Mouse (Mus musculus): ENCODE results near the gene Lekr1.

Gene Lekr1

DNA sequence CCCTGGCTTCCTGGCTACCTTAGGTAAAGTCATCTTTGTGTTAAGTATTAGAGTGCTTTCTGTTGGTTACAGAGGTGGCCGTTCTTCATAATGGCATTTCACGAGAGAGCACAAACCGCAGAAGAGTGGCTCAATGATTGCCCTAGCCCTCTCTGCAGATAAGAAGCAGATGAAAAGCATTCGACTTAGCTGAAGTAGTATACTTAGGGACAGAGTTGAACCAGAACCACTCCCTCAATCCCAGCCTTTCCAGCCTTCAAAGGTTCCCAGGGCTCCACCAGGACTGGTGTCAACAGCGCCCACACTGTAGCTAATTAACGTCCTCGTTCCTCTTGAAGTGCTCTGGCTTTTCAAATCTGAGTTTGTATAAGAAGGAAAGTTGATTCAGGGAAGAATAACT lies 166.4 kb downstream of the Lekr1 start:
- DNase-seq (ENCODE audit: low spot score in 2 of 2): no peak

DNA sequence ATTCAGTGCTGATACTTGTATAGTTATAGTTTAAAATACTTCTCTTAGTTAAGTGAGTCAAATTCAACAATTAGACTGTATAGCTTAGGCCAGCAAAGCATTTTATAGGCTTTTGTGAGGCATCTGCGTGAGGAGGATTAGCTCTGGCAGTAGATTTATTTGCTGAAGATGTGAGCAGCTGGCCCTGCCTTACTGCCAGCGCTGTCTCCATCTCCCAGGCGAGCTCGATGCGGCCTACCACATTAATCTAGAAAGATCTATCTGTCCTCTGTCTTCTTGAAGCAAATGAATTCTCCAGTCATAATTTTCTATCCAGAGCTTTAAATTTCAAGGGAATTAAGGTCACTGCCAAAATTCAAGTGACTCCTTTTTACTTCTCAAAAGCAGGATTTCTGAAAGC lies 170.4 kb downstream of the Lekr1 start:
- no peak for DNase-seq (ENCODE audit: low spot score in 2 of 2)

DNA sequence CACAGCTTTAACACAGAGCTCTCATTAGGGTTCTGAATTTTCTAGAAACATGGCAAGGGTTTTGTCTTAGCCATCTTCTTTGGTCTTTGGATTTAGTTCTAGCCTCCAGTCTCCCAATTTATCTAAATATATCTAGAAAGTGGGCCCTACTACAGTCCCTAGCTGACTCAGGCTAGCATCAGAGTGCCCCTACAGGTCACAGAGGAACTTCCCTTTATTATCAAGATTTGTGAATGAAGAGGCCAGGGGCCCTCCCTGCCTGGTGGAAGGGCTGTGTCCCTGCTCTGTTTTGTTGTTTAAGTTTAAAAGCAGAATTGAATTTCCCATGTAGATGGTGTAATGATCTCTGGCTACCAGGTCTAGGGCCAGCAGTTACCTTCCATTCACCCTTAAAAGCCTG lies 173.6 kb downstream of the Lekr1 start:
- DNase-seq (ENCODE audit: low spot score in 2 of 2): no peak

DNA sequence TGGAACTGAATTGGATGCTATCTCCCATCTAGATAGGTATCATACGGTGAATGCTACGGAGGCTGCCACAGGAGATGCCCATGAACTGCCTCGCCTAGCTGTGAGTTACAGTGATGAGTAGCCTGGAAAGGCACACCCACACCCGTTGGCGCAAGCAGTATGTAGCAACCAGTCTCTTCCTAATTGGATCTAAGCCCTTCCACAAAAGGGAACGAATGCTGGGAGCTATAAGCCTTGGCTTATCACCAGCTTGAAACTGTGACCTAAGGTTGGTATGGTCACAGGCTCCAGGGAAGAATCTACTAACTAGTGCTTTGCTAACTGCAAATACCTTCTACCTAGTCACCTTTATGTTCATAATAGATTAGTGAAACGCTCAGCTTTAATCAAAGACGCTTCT lies 175.1 kb downstream of the Lekr1 start:
- DNase-seq (ENCODE audit: low spot score in 2 of 2): no peak

DNA sequence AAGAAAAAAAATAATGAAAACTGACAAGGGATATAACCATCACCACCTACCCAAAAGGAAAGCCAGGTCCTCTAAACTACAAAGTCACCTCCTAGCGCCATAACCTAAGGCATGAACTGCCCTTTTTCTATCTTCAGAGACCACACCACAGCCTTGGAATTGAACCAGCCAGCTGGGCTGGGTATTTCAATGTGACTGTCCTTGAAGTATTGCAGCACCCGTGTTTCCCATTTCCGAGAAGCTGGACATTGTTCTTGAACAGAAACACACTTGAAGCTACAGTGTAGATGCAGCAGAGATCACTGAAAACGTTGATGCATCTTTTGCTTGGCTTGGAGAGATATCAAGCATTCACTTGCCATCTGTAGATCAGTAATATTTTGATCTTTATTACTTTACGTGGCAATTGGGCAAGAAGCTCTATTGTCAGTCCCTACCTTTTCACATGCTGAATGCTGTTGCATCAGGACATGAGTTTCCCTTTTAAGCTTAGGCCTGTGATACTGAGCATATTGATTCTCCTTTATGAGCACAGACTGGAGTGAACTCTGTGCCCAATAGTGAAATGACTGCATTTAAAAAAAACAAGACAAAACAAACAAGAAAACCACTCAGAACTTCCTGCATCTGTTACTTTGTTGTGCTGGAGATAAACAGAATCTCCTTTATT lies 176.6 kb downstream of the Lekr1 start:
- no peak for DNase-seq (ENCODE audit: low spot score in 2 of 2)

DNA sequence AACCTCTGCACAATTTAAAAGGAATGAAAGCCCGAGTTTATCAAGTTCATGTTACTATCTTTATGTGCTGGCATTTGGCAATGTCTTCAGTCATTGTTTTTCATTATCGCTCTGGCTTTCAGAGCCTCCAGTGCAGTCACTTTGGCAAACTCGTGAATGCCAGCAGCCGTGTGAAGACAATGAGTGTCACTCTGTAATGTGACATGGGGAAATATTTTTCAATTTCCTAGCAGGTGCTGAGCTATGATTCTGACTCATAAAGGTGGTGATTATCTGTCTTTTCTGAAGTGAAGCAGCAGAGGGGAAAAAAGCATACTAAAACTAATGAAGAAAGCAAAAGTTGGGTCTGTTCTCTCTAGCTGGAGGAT lies 177.1 kb downstream of the Lekr1 start:
- no peak for DNase-seq (ENCODE audit: low spot score in 2 of 2)

DNA sequence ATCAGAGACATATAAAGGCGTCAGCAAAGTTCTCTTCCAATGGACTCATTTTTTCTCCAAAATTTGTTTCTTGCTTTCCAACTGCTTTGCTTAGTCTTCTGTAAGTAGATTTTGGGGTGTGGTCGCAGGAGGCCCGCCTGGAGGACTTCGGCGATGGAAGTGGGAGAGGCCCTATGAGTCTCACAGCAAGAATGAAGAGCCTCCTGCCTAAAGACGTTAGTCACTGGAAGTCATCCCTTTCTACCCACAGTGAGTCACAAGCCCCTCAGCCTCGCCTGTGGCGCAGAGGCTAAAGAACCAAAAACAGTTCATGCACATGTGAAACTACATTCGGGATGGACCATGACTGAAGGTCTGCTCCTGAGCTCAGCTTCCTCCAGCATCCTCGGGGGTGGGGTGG lies 178.3 kb downstream of the Lekr1 start:
- DNase-seq (ENCODE audit: low spot score in 2 of 2): no peak

DNA sequence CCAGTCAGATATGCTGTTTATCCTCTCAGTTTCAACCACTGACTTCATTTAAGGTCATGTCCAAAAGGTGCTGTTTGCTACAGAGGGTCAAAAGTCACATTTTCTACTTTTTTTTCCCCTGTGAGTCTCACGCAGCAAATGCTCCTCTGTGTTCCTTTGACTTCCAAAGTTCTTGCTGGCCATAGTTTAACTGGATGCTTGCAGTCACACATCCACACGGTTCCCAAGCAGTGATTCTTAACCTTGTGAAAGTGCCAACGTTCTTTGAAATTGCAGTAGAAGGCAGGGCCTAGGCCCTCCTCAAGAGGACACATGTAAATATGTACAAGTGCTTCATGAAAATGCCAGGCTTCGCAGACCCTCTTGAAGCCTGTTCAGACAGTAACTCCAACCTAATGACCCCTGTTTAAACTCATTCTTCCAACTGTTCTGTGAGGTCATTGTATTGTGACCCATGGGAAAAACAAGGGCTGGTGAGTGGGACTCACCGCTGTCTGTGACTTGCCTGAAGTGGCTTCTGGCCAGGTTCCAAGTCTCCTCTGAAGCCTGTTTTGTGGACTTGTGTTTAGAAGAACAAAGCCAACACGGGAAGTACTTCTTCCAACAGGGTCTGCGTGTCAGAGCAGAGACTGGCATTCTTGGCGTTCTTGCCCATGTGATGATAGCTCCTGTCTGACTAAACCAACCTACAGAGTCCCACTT lies 179.0 kb downstream of the Lekr1 start:
- DNase-seq (ENCODE audit: low spot score in 2 of 2): no peak

DNA sequence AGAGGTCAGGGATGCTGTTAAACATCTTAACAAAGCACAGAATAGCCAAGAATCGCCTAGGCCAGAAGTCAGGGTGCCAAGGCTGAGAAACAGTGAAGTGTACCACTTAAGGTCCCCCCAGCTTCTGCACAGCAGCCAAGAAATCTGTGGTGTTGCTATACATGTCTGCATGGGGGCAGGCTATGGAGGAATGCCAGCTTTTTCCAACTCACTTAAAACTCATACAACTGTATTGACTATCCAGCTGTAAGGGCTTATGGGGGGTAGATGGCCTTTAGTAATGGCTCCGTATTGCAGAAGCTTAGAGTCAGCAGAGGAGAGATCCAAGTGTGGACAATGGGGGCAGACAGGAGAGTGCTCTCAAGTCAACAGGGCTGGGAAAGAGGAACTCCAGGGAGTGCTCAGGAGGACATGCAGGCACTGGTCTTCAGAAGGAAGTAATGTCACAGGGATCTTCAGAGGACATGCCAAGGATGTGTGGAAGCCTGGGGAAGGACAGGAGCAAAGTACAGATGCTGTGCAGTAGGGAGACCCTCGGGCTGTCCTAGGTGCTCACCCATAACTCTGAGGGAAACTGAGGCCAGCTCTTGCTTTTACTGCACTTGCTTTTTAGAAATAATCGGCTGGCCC lies 181.2 kb downstream of the Lekr1 start:
- no peak for DNase-seq (ENCODE audit: low spot score in 2 of 2)

DNA sequence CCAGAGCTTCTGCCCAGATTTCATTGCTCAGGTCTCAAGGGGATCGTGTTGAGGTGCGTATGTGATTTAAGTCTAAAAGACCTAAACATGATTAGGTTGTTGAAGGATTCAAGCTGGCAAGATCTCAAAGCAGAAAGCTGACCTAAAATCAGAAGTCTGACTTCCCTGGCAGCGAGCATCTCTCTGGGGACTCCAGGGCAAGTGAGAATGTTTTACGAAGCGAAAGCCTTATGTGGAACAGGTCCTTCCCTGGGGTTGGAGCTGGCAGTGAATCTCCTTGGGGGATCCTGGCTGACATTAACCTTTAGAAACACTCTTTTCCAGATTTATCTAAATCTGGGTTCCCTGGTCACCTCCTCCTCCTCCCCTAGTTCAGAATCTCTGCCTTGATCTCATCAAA lies 187.7 kb downstream of the Lekr1 start:
- no peak for DNase-seq (ENCODE audit: low spot score in 2 of 2)

DNA sequence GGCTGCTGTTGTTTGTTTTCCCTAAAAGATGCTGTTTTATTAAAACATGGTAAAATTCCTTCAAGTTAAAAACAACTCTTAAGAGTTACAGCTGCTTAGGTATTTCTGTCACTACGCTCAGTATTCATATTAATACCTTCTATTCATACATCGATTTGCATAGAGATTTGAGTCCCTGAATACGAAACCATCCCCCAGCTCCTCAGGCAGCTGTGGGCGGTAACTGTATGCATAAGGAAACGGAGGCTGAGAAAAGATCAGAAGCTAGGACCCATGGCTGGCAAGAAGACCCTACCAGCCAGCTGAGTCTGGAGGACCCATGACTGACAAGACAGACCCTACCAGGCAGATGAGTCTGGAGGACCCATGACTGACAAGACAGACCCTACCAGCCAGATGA lies 189.5 kb downstream of the Lekr1 start:
- DNase-seq (ENCODE audit: low spot score in 2 of 2): no peak

DNA sequence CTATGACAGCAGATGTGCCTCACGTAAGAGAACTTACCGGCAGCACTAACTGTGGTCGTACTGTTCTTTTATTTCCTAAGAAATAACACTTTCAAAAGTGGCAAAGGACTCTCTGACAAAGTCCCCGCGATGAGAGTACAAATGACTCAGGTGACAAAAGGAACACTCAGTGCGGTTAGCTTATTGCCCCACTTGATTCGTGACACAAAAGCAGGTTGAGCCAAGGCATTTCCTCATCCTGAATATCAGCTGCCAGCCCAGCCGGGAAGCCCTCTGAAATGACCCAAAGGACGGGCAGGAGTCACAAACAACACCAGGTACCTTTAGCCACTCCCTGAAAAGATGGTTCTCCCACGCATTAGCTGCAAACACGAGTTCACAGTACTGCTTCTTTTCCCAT lies 192.1 kb downstream of the Lekr1 start:
- DNase-seq (ENCODE audit: low spot score in 2 of 2): no peak

DNA sequence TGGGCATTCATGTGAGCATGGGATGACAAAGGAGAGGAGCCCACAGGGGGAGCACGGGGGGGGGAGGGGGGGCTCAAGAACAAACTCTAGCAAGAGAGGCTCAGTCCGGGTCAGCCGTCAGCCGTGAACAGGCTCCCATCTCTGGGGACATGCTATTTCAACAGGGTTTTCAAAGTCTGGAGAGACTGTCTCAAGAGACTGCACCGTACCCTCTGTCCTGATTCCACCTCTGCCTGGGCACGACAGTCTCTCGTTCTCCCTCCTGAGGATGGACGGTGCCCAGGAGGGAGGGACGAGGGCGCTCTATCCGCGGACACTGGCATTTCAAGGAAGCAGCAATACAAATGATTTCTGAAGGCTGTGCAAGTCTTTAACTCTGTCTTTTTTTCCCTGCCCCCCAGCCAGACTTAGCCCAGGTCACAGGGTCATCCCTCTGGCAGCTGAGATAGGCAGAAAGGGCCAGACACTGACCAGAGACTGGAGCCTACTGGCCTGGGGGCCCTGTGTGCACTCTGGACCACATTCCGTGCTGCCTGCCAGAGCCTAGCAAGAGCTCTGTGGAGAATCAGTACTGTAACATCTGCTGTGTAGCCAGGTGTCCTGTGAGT lies 192.8 kb downstream of the Lekr1 start:
- DNase-seq (ENCODE audit: low spot score in 2 of 2): no peak

DNA sequence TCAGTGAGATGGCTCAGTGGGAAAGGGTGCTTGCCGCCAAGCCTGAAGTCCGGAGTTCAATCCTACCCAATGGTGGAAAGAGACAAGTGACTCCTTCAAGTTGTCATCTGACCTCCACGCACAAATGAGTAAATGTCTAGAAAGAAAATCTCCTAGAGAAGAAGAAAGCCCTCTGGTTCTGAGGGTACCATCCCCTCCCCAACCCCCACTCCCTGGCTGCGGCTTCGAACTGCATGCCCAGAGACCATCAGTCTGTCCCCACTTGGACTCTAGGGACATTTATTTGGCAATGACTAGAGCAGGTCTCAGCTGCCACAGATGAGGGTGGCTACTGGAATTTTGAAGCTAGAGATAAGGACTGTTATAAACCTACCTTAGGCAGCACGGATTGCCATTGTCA lies 193.7 kb downstream of the Lekr1 start:
- DNase-seq (ENCODE audit: low spot score in 2 of 2): no peak

DNA sequence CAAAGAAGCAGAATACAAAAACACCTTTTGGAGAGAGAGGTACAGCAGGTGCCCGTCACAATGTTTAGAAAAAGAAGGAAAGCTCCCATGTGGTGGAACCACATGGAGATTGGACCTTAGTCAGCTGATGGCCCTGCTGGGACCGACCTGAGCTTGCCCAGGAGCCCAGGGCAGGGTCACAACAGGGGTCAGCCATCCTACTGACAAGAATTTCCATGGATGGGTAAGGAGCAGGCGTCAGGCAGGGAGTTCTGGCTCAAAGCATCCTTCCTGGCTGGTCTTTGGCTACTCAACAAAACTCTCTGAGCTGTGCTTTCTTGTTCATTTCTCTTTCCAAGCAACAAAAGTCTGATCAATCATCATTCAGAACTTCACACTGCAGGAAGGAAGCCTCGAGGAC lies 194.9 kb downstream of the Lekr1 start:
- DNase-seq (ENCODE audit: low spot score in 2 of 2): no peak

DNA sequence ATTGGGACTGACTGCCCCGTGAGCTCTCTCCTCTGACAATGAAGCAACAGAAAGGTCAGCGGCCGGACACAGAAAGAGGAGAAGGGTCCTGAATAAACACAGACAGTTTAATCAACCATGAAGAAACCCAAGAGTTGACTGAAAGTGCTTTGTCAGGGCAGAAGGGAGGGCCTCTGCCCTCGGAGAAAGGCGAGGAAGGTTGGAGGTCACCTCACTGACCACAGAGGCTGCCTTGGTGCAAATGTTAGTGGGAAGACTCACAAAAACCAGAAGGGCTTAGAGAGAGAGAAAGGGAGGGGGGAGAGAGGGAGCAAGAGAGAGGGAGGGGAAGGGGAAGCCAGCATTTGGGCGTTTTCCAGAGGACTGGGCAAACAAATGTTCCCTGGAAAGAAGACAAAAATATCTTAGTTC lies 195.4 kb downstream of the Lekr1 start:
- DNase-seq (ENCODE audit: low spot score in 2 of 2): no peak

DNA sequence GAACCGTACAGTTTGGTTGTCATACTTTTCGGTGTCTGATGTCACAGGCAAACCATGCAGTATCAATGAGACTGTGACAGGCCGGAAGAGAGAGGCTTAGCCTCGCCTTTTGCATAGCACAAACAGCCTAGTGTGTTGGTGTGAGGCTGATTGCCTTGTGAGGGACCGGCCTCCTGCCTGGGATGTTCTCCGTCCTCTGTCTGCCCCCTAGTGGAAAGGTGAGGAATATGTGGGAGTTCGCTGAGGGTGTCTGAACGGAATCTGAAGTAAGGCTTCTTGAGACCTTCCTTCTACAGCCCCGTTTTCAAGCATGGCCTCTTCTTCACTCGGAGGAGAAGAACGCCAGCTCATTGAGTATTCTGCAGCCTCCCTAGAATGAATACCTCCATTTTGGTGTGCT lies 197.3 kb downstream of the Lekr1 start:
- peak; percentile 30 to 66 for DNase-seq (ENCODE audit: low spot score in 2 of 2)

DNA sequence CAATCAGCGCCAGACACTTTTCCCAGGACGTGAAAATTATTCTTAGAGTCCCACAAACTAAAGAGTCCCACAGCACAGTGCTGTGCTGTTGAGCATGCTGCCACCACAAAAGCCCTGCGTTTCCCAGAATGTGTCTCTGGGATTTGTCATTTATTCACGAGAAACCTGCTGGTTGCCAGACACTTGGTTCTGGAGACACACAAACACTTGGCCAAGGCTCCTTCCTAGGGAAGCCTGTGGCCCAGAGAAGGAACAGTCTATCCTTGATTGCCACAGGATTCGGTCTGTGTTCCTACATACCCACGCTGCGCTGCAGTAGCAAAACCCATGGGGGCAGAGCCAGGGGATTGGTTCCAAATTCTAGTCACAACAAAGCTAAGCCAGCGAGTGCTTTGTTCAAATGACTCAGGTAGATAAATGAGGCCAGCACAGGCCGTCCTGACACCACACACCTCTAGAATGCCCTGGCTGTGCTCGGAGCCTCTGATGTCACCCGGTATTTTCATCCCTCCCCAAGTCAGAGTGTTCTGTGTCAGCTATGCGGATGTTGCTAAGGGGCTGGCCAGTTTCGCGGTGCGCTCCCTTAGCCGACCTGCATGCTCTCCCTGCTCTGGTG lies 197.8 kb downstream of the Lekr1 start:
- no peak for DNase-seq (ENCODE audit: low spot score in 2 of 2)

DNA sequence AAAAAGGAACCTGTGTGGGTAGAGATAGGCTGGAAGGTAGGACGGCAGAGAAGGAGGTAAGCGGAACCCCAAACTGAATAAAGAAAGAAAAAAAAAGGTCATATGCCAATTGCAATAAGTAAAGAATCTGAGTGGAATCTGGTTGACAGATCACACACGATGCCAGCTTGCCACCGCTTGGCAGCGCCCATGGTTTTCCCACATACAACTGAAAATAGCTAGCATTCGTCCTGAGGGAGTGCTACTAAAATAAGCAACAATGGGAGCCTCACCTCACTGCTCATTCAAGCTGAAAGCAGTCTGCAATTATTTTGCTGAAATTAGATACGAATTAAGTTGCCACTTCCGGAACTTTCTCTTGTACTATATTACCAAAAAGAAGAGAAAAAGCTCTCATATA lies 202.9 kb downstream of the Lekr1 start:
- DNase-seq (ENCODE audit: low spot score in 2 of 2): no peak

DNA sequence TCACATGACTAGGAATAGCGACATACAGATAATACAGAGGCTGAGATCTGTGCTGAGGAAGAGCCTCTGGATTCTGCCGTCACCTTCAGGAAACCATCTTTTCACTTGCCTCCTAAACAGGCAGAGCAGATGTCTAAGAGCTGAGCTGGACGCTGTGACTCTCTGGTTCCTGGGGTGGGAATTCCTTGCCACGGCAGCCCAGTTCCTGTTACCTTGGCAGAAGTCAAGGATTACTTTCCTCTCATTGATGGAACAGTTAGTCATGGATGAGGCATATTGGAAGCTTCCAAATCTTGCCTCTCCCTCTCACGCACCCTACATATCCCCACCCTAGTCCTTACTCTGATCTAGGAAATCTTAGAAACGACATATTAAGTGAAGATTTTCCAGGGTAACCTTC lies 203.7 kb downstream of the Lekr1 start:
- no peak for DNase-seq (ENCODE audit: low spot score in 2 of 2)

DNA sequence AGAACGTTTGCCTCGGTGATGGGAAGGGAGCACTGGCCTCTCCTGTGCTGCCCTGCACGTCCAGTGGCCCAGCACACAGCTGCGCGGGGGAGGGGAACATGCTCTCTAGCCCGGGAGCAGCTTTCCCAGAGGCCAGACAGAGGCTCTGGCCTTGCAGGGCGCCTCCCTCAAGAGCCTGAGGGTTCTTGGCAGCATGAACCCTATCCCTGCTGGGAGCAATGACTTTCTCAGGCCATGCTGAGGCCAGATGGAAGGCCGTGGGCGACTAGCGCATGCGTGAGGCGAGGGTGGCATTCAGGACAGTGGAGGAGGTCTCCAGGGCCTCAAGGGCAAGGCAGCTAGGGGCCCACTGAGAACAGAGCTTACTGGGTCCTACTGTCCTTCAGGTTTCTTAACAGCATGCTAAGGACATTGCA lies 205.2 kb downstream of the Lekr1 start:
- peak in 1 of 2 experiments; percentile 25 for DNase-seq (ENCODE audit: low spot score in 2 of 2)

DNA sequence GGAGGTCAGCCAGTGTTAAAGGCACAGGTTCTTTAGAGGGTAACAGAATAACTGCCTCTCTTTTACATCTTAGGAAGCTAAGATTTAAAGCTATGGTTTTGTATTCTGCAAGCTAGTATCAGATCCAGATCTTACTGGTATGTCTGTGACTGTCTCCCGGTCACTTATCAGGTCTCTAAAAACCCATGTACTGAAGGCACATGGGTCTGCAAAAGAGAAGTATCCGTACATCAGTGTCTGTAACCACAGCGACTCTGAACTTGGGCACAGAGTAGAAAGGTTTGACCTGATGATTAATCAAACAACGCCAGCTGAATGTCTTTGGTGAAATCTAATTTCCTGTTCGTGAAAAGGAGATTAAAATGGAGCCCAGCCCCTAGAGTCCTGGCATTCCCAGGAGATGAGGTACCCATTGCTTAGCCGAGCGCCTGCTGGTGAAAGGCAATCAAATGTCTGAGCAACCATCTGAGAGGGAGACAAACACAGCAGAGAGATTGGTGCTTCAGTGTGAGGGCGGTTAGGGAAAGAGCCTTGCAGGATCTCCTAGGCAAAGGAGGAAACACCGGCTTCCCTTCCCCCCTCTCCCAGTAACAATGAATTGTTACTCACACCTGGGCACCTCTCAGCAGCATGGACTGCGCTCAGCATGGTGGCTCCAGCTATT lies 205.7 kb downstream of the Lekr1 start:
- no peak for DNase-seq (ENCODE audit: low spot score in 2 of 2)

All from spleen, postnatal 10 days (tissue).